Comparison of ENCODE assay signal across 8 mouse cellular contexts in genomic region chr17:70834430-70834965, GRCm38 (mm10). TPM values are rescaled to one million over a fixed set of nuclear protein-coding genes. Genes with fewer than 3 reads are reported as not detected.
DNase-seq lines count a peak whose midpoint lies in the region; ATAC-seq and TF ChIP-seq lines count a peak whose summit lies in the region.

No protein-coding gene starts in this region.

- DNase-seq in adrenal gland, postnatal 10 days: peak; percentile 56
- peak; percentile 60 for DNase-seq in lung, embryonic 14.5 days
- no peak for DNase-seq in ovary, postnatal 10 days (ENCODE audit: low spot score)
- no peak for DNase-seq in layer of hippocampus, adult 9-11 months

- TF ChIP-seq POLR2A in small intestine, adult 2 months (IDR thresholded peaks at IDR 0.05; ENCODE audit: low read depth, low read length): no peak

- peaks cover 80% of the 10 kb centered on the region for H3K4me1 ChIP-seq in E14TG2a.4 (replicated peaks; ENCODE audit: low read depth, low read length)
- H3K4me1 ChIP-seq in intestine, postnatal 0 days (replicated peaks; ENCODE audit: control insufficient read depth, insufficient read depth, low read length): 0 out of 2 replicates have a peak, but pooled peaks cover 4% of the 10 kb centered on the region
- H3K4me1 ChIP-seq in lung, embryonic 14.5 days (ENCODE audit: insufficient read depth): 0 out of 2 replicates have a peak, but pooled peaks cover 5% of the 10 kb centered on the region
- H3K4me1 ChIP-seq in small intestine, adult 2 months (ENCODE audit: control insufficient read depth, insufficient read depth, insufficient read length, low read length): peaks cover 37% of the 10 kb centered on the region; the same call in 1 of the 2 replicates

- no peaks in the 10 kb centered on the region for H3K27me3 ChIP-seq in E14TG2a.4 (ENCODE audit: insufficient read depth, low read length)
- no peaks in the 10 kb centered on the region for H3K27me3 ChIP-seq in intestine, postnatal 0 days (replicated peaks; ENCODE audit: control insufficient read depth, insufficient read depth, low read length)
- no peaks in the 10 kb centered on the region for H3K27me3 ChIP-seq in lung, embryonic 14.5 days (ENCODE audit: insufficient read depth, low read length)
- H3K27me3 ChIP-seq in small intestine, adult 2 months (ENCODE audit: control insufficient read depth, insufficient read depth, low read length): no peaks in the 10 kb centered on the region

- TF ChIP-seq CTCF in E14TG2a.4 (conservative IDR thresholded peaks at IDR 0.05; ENCODE audit: low read length): no peak
- no peak for TF ChIP-seq CTCF in intestine, postnatal 0 days (IDR thresholded peaks at IDR 0.05; ENCODE audit: low read depth)
- TF ChIP-seq CTCF in lung, embryonic 14.5 days (IDR thresholded peaks at IDR 0.05; ENCODE audit: low read depth): no peak
- no peak for TF ChIP-seq CTCF in small intestine, adult 2 months (IDR thresholded peaks at IDR 0.05; ENCODE audit: extremely low read depth, insufficient read length, insufficient replicate concordance, low read depth, low read length)

- peak overlapping the region; percentile 73 for H3K4me2 ChIP-seq in intestine, postnatal 0 days (replicated peaks; ENCODE audit: low read depth)
- peak overlapping the region; percentile 81 for H3K4me2 ChIP-seq in lung, embryonic 14.5 days

- ATAC-seq in granulocyte monocyte progenitor cell, adult 5-6 weeks (replicated peaks; ENCODE audit: poor library complexity, severe bottlenecking): peak; percentile 6; the same call in 1 of the 2 replicates
- ATAC-seq in intestine, postnatal 0 days: peak; percentile 84
- ATAC-seq in lung, embryonic 14.5 days (ENCODE audit: insufficient read depth): peak; percentile 42

- H3K9ac ChIP-seq in intestine, postnatal 0 days (ENCODE audit: low read depth, low read length): peak overlapping the region; percentile 32
- peak overlapping the region; percentile 40 for H3K9ac ChIP-seq in lung, embryonic 14.5 days

- WGBS in intestine, postnatal 0 days: 2% methylated on average over 29 of the region's 29 CpGs
- WGBS in lung, embryonic 14.5 days: 2% methylated on average over 29 of the region's 29 CpGs
- 2% methylated on average over 29 of the region's 29 CpGs for WGBS in small intestine, adult 2 months

- no peaks in the 10 kb centered on the region for H3K9me3 ChIP-seq in E14TG2a.4 (ENCODE audit: low read length)
- H3K9me3 ChIP-seq in intestine, postnatal 0 days (ENCODE audit: control insufficient read depth): no peaks in the 10 kb centered on the region
- H3K9me3 ChIP-seq in lung, embryonic 14.5 days (ENCODE audit: low read depth, low read length): no peaks in the 10 kb centered on the region

- peaks cover 47% of the 10 kb centered on the region for H3K36me3 ChIP-seq in E14TG2a.4 (ENCODE audit: insufficient read depth, low read length)
- 0 out of 2 replicates have a peak, but pooled peaks cover 2% of the 10 kb centered on the region for H3K36me3 ChIP-seq in intestine, postnatal 0 days (ENCODE audit: control insufficient read depth, insufficient read depth)
- peaks cover 4% of the 10 kb centered on the region; the same call in 1 of the 2 replicates for H3K36me3 ChIP-seq in lung, embryonic 14.5 days (ENCODE audit: insufficient read depth)
- no peaks in the 10 kb centered on the region for H3K36me3 ChIP-seq in small intestine, adult 2 months (ENCODE audit: control insufficient read depth, insufficient read depth, low read length)

- peak overlapping the region; percentile 83 for H3K4me3 ChIP-seq in E14TG2a.4 (replicated peaks; ENCODE audit: low read length)
- H3K4me3 ChIP-seq in intestine, postnatal 0 days (ENCODE audit: low read depth, low read length): peak overlapping the region; percentile 42
- H3K4me3 ChIP-seq in lung, embryonic 14.5 days (ENCODE audit: low read depth, low read length): peak overlapping the region; percentile 40
- peak overlapping the region; percentile 58 for H3K4me3 ChIP-seq in small intestine, adult 2 months (ENCODE audit: low read depth, low read length)

- peak overlapping the region; percentile 65; the same call in 1 of the 2 replicates for H3K27ac ChIP-seq in intestine, postnatal 0 days (ENCODE audit: low read depth, low read length)
- H3K27ac ChIP-seq in lung, embryonic 14.5 days (ENCODE audit: low read depth): no peak overlapping the region
- H3K27ac ChIP-seq in small intestine, adult 2 months (ENCODE audit: insufficient read depth, low read depth, low read length): peak overlapping the region; percentile 78

RNA-seq across cellular contexts. Expression of gene Tgif1, which starts 18.8 kb away (rescaled TPM):
- 10 to 100 TPM; 35.7 to 51.8 TPM for total RNA-seq in adrenal gland, postnatal 10 days (2021)
- total RNA-seq in granulocyte monocyte progenitor cell, adult 5-6 weeks (2014; fragmentation: Nextera tagmentation): 80.0 and 87.9 TPM in 2 replicates
- 33.9 and 48.5 TPM in 2 replicates for total RNA-seq in granulocyte monocyte progenitor cell, adult 5-6 weeks (2017)
- 20.0 and 24.5 TPM in 2 replicates for polyA plus RNA-seq in intestine, postnatal 0 days (2015; fragmentation: Nextera tagmentation; extraction: Ambion mirVana)
- 60.3 and 63.1 TPM in 2 replicates for polyA plus RNA-seq in lung, embryonic 14.5 days (2014; fragmentation: Nextera tagmentation; extraction: Ambion mirVana)
- polyA plus RNA-seq in small intestine, adult 2 months (2012; rRNA removed): 10.9 and 26.4 TPM in 2 replicates

Comparison
In these comparisons a context has a peak if more than half of its experiments do, and no peak if none do; other contexts are left out.
1. DNase-seq: peak in adrenal gland, postnatal 10 days (single experiment) and lung, embryonic 14.5 days (single experiment); none in ovary, postnatal 10 days (single experiment) and layer of hippocampus, adult 9-11 months (single experiment).
2. ATAC-seq: peak in every context shown above with its lines; median percentile 84 in intestine, postnatal 0 days; 42 in lung, embryonic 14.5 days; 6 in granulocyte monocyte progenitor cell, adult 5-6 weeks.
3. Peak in every context shown above with its lines, with median percentiles within 50 percentile points of each other: H3K4me3 ChIP-seq.